Mouse (Mus musculus) heart, postnatal 25 days (tissue): ENCODE measurements around the gene Ldhc. TPM values are rescaled to one million over a fixed set of nuclear protein-coding genes. Genes with fewer than 3 reads are reported as not detected.
"Not testable (repeated sequence)": the region's sequence is repeated elsewhere in the genome, so short reads cannot be mapped to it uniquely, and the experiment has no call there.

Experiments
- DNase-seq: peaks from one replicate; pipeline ENCODE4 v3.0.0; 2022; ENCODE audit warnings: low spot score
- intact Hi-C: fragments of 180-260 bp; cut with DNase I; formaldehyde crosslinking; loops from one replicate; pipeline ENCODE4 v1.15.1; 2025
- total RNA-seq, 2 experiments: library from RNA; stranded (reverse); gene quantifications; 2 replicates each; pipeline ENCODE4 v1.2.3; 2021

Ldhc gene
- total RNA-seq, result not detected

- no peak for DNase-seq
- intact Hi-C loops, result no loop called here
Measured at GRCm38 (mm10) chr7:46860996-46861395, at the start of gene Ldhc. Gene Ldhc (plus strand): TSS chr7:46861203.

GRCm38 (mm10) chr7:46814012-46814411 lies 47.0 kb upstream of the Ldhc start:
- intact Hi-C loops, result no loop called here
- DNase-seq, result no peak

- DNase-seq, intact Hi-C loops: not testable (repeated sequence)
Measured at GRCm38 (mm10) chr7:46820876-46821632, 39.9 kb upstream of the Ldhc start.

GRCm38 (mm10) chr7:46827046-46827802 lies 33.8 kb upstream of the Ldhc start:
- DNase-seq, result no peak
- intact Hi-C loops, result no loop called here

- intact Hi-C loops, result no loop called here
- DNase-seq, result no peak
Measured at GRCm38 (mm10) chr7:46827803-46828184, 33.2 kb upstream of the Ldhc start.

- intact Hi-C loops, result no loop called here
- no peak for DNase-seq
Measured at GRCm38 (mm10) chr7:46829911-46830310, 31.1 kb upstream of the Ldhc start.

- DNase-seq, result no peak
- intact Hi-C loops, result no loop called here
Measured at GRCm38 (mm10) chr7:46830799-46831590, 30.0 kb upstream of the Ldhc start.

- intact Hi-C loops, result no loop called here
Measured at GRCm38 (mm10) chr7:46831693-46832092, 29.3 kb upstream of the Ldhc start.

GRCm38 (mm10) chr7:46832112-46832810 lies 28.7 kb upstream of the Ldhc start:
- DNase-seq, intact Hi-C loops: not testable (repeated sequence)

More at GRCm38 (mm10) chr7:46831693-46832092, 29.3 kb upstream of the Ldhc start:
- no peak for DNase-seq

GRCm38 (mm10) chr7:46833266-46833665 lies 27.7 kb upstream of the Ldhc start:
- no peak for DNase-seq
- intact Hi-C loops, result no loop called here

- no peak for DNase-seq
- intact Hi-C loops, result no loop called here
Measured at GRCm38 (mm10) chr7:46833670-46834255, 27.2 kb upstream of the Ldhc start.

- intact Hi-C loops, result no loop called here
- no peak for DNase-seq
Measured at GRCm38 (mm10) chr7:46834994-46835610, 25.9 kb upstream of the Ldhc start.

- DNase-seq, result no peak
- intact Hi-C loops, result no loop called here
Measured at GRCm38 (mm10) chr7:46836357-46836756, 24.6 kb upstream of the Ldhc start.

GRCm38 (mm10) chr7:46837073-46837472 lies 23.9 kb upstream of the Ldhc start:
- no peak for DNase-seq

GRCm38 (mm10) chr7:46838104-46838671 lies 22.8 kb upstream of the Ldhc start:
- intact Hi-C loops, result no loop called here
- DNase-seq, result peak; percentile 28

More at GRCm38 (mm10) chr7:46837073-46837472, 23.9 kb upstream of the Ldhc start:
- intact Hi-C loops, result no loop called here

GRCm38 (mm10) chr7:46838891-46839302 lies 22.1 kb upstream of the Ldhc start:
- DNase-seq, result peak; percentile 67
- intact Hi-C loops, result no loop called here

GRCm38 (mm10) chr7:46839446-46839845 lies 21.6 kb upstream of the Ldhc start:
- DNase-seq, result no peak
- intact Hi-C loops, result no loop called here

- no peak for DNase-seq
- intact Hi-C loops, result loop anchor here (5.0 kb wide), 1 partner anchor 117 kb away; the partner anchor contains the start of gene Uevld
Measured at GRCm38 (mm10) chr7:46839861-46840260, 21.1 kb upstream of the Ldhc start.
